Mouse (Mus musculus) ovary, postnatal 36 days (tissue): ENCODE measurements around the gene Nfasc.

Experiments
- DNase-seq: peaks from one replicate; pipeline ENCODE4 v3.0.0; 2022; ENCODE audit warnings: low spot score, mixed read lengths

The Nfasc gene

DNA sequence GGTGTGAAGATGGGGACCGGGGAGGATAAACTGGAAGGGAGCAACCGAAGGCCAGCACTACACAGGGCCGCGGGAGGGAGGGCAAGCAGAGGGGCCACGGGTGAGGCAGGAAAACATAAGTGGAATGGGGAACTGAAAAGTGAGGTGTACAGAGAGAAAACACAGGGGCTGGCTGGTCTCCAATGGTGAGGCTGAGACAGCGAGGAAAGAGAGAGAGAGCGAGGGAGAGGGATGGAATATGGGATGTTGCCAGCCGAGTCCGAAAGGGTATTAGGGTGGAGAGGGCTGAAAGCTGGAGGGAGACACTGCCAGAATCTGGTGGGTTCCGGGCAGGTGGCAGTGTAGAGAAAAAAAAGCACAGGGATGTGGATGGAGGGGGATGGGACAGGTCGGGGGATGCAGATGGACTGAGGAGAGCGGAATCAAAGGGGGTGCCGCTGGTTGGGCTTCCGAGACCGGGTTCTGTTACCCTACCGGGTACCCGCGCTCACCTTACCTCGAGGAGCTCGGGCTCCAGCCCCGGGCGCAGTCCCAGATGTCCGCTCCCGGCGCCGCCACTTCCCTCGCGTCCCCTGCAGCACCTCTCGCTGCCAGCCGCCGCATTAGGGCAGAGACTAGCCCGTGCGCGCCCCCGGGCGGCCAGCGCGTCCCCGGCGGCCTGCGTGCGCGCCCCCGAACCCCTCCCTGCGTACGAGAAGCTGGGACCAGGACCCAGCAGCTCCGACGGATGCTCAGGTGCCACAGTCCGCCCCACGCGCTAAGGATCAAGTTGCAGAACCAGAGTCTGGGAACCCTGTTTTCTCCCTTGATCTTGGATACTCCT is at the start of gene Nfasc:
TSS of gene Nfasc (minus strand) at position 623 of the 823 bp plus-strand sequence.
- DNase-seq: peak; percentile 59

DNA sequence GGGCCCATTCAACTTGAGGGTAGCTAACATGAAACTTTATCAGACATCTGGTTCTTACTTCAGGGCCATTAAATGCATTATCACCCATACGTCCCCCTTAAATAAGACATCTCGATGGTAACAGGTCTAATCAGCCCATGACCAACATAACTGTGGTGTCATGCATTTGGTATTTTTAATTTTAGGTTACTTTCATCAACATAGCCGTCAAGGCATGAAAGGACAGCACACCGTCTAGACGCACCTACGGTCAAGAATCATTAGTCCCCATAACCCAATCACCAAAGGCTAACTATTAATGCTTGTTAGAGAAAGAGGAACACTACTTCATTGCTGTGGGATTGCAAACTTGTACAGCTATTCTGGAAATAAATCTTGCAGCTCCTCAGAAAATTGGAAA is 49.5 kb upstream of the Nfasc start:
- no peak for DNase-seq

DNA sequence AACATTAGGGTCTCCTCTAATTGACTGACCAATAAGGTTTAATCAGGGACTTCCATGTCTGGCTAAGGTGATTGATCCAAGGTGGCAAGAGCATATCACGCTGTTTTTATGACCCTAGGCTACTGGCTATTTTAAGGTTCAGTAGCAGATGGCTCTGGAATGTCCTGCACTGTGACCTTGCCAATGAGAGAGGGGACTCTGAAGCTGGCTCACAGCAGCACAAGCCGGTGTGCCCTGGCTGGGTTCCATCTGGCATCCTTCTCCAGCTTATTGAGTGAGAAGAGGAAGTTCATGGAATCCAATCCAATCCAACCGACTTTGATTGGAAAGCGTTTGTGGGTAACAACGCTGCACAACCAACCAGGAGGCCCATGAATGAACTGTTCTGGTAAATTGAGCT is 45.3 kb upstream of the Nfasc start:
- DNase-seq: no peak

DNA sequence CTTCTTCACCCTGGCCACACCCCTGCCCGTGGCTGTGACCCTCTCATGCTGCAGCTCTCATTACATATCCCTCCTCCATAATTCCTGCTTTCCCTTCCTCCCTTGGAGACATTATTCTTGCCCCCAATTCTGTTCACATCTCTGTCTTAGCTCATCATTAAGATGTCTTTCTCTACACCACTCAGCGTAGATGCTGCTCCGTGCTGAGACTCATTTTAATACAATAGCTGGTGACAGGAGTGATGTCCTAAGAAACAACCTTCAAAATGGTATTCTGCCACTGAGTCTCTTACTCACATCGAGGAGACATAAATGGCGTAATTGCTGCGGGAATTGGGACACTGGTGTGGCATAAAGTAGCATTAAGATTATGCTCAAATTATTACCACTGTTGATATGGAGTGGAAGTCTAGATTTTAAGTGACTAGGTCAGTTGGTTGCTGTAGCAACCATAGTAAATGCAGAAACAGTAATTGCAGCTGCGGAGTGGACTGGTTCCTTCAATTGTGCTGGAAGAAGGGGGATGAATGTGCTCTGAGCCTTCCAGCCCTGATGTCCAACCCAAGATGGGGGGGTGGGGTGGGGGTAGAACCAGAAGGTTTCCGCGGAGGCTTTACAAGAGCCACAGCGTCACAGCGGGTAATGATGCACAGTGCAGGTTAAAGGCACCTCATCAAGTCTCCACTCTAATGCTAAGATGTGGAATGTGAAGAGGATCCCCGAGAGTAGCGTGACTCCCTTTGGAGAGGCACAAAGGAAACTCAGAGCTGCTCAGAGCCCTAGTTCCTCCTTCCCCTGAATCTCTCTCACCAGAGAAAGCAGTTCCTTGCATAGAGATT is 40.2 kb upstream of the Nfasc start:
- DNase-seq: no peak

DNA sequence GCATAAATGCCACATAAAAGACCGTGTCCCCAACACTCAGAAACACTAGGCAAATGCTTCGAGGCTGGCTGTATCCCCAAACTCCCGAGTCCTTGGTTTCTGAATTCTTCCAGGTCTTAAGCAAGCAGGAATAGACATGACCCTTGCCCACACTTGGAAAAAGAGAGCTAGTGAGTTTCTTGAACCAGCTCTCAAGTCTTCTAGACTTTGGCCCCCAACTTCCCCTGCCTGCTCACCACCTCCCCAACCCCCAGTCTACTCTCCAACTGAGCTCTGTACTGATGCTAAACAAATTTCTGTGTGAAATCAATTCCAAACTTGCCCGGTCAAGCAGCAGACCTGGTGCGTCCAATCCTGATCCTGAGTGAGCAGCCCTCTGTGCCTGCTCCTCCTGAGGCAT is 39.4 kb upstream of the Nfasc start:
- no peak for DNase-seq

DNA sequence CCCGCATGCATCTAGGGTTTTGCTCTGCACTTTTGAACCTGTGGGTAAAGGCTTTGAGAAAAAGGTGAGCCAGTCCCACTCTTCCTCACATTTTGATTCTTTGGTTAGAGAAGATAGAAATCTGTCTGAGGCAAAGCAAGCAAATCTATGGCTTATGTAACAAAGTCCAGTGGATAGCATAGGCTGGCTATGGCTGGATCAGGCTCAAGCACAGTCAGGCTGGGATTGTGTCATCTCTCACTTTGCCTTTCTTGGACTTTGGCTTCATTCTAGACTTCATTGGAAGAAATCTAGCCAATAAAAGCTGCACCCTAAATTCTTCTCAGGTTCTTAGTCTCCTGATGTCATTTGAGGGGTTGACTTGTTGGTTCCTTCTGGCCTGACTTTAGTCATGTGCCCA is 38.7 kb upstream of the Nfasc start:
- DNase-seq: no peak

DNA sequence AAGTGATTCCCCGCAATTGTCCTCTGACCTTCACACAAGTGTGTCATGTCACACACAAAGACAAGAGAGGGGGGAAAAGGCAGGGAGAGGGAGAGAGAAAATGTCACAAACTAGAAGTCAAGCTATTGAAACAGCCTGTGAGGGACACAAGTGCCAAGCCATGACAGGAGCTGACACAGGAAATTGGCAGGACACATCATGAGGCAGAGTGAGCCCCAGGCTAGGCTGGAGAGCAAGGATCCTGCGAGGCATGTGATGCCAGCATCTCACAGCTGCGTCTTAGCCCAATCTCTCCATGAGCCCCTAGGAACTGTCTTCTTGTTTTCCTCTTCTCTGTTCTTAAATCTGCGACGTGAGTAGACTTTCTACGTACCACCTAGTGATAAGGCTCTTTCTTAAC is 33.4 kb upstream of the Nfasc start:
- no peak for DNase-seq

DNA sequence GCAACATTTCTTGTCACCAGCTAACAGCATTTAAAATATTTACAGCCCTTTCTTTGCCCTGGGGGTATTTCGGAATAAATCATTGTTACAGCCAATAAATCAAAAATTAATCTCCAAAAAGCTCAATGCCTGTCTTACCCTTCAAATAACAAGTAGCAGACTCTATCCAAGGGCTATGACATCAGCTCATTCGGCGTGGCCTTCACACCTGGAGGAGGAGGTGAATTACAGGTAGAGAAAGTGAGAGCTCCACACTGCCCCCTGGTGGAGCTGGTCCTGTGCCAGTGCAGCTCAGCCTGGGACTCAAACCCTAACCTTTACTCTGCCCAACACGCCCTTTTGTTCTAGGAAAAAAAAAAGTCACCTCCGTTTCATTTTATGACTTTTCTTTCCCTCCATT is 29.8 kb upstream of the Nfasc start:
- DNase-seq: peak; percentile 34

DNA sequence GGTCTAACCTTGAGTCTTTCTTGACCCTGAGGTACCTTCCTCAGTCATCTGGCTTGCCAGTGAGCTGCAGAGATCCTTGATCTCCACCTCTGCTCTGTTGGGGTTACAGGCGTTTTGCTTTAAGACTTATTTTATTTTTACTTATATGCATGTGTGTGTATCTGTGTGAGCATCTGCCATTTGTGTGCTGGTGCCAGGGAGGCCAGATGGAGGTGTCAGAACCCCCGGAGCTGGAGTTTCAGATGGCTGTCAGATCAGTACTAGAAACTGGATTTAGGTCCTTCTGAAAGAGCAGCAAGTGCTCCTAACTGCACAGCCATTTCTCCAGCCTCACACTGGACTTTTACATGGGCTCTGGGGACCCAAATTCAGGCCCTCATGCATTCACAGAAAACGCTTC is 28.0 kb upstream of the Nfasc start:
- no peak for DNase-seq

DNA sequence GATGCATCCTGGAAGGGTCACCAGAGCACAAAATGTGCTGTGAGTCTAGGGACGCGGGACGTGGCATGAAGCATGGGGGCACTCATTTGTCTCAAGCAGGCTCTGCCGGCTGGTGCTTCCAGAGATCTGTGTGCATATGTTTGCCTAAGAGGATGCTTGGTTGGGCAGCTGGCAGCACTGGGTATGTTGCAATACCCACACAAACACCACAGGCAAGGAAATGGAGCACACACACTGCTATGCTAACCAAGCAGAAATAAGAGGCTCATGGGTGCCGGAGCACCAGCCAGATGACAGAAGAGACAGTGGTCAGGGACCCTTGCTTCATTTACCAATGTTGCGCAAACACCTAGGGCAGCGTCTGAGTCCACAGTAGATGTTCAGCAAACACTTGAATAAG is 25.8 kb upstream of the Nfasc start:
- no peak for DNase-seq

DNA sequence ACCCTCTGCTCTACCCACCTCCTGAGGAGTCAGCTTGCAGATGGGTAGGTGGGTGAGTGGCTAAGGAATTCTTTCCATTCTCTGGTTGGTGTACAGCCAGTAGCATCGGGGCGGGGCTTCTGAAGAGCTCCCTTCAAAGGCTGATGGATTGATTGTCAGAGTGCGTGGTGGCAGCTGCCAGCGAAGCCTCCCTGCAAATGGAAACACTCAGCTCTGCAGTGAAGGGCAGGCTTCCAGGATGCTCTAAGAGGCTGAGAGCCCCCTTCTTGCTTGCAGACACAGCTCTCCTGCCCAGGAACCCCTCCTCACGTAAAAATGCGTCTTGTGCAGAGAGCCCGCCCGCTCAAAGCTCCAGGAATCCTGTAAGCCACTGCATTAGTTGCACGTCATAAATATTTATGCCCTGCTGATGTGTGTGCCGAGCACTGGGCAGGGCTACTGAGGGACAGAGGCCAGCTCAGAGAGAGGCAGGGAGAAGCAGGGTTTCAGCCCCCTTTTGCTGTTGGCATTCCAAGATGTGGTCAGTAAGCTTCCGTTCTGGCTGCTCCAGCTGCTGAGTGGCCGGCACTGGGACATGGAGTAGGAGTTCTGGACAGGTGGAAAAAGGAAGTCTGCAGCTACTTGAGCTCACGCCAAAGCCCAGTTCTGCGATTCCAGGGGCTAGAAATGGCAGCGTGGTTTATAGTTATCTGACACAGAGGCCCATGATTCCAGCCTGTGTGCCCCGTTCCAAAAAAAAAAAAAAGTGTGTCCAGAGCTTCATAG is 24.5 kb upstream of the Nfasc start:
- DNase-seq: no peak

DNA sequence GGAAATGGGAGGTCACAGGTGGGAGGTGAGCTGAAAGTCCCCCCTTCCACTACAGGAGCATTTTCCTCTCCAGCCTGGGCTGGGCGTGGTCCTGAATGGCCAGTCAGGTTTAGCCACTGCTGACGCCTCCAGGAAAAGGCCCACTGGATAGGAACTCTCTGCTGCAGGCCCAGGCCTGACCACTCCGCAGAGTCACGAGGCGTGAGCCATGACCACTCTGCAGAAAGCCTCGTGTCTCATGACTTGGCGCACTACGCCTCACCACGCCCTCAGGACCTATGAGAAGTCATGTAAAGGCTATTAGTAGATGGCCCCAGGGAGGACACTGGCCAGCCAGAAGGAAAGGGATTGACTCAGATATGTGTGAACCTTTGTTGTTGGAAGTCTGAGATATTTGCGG is 23.6 kb upstream of the Nfasc start:
- DNase-seq: no peak

DNA sequence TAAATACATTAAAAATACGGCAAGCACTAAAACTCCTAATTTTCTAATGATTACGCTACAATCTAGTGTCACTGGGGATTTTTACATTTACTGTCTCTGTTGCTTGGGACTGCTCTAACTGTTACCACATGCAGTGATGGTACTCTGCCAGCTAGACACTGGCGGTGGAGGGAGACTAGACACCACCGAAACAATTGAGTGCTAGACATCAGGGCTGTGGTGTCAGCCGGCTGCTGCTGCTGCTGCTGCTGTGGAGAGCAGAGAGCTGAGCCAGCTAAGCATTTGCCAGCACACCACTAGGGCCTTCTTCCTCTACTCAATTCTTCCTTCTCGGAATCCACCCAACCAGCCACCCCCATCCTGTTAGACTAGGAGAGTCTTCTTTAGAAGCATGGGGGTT is 17.8 kb upstream of the Nfasc start:
- no peak for DNase-seq

DNA sequence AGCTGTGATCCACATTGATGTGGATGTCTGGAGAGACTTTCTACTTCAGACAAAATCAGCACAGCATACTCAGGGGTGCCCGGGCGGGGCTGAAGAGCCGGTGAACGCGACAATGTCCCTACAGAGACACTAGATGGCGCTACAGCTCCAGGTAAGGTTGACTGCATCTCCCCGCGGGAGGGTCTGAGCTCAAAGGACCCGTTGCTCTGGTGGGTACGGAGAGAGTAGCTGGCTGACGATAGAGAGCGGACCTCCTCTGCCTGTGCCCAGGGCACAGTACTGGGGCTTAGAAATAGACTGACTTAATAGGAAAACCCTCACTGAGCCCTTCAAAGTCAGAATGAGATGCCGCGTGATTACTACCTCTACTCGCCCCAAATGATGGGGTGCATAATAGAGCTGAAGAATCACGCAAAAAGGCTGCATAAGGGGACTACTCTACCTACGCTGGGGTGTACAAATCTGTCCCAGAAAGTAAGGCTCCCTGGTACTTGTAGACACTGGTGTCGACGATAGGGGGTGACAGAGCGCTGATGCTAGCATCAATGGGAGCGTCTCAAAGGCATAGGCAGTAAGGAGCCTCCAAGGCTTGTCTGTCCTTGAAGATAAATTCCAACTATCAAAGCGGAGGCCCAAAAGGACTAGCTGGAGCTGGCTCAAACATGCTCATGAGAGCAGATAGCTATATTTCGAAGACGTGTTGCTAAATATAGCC is 17.2 kb upstream of the Nfasc start:
- DNase-seq: peak; percentile 61

DNA sequence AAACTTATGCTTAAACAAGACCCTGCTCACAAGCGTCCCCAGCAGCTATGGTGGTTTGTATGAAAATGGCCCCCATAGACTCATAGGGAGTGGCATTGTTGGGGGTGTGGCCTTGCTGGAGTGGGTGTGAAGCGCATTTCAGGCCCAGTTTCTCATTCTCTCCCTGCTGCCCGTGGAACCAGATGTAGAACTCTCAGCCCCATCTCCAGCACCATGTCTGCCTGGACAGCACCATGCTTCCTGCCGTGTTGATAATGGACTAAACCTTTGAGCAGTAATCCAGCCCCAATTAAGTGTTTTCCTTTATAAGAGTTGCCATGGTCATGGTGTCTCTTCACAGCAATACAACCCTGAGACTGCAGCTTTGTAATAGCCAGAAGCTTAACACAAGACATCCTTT is 13.6 kb upstream of the Nfasc start:
- no peak for DNase-seq

DNA sequence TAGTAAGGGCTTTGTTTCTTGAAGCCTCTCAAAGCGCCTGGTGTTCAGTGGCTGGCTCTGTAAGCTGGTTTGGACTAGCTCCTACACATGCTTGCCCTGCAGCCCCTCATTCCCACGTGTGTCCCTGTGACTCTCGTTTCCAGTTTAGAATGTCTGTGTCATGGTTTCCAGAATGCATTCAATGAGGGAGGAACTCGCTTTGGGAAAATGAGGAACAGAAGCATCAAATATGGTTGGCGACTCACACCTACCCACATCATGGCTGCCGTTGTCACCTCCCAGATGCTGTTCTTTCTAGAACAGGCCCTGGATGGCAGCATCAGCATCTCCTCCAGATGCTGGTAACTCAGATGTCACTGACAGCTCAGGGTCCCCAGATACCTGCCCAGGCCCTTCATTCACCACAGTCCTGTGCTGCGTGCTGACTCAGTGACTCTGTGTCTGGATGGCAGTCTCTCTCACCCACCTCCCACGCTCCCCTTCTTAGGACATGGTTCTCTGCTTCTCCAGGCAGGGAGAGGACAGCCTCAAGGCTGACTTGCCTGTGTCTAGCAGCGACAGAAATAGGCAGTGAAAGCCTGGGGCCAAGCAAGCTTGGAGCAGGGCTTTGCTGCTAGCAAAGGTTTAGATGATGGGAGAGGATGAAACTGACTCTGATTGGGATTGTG is 7.8 kb upstream of the Nfasc start:
- no peak for DNase-seq

DNA sequence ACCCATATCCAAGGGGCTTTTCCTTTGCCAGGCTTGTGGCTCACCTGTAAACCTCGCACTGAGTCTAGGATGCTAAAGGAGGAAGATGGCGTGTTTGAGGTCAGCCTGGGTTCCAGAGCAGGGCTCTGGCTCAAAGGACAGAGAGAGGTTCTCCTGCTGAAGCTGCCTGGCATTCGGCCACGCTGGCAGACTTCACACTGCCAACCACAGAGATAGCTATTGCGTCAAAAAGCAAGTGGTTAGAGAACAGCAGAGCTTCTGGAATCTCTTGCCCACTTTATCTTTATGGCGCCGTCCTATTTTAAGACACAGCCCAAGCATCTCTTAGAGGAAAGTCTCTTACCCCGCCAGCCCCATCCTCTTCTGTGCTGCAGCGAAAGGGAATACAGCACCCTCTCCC is 4.7 kb upstream of the Nfasc start:
- DNase-seq: no peak

DNA sequence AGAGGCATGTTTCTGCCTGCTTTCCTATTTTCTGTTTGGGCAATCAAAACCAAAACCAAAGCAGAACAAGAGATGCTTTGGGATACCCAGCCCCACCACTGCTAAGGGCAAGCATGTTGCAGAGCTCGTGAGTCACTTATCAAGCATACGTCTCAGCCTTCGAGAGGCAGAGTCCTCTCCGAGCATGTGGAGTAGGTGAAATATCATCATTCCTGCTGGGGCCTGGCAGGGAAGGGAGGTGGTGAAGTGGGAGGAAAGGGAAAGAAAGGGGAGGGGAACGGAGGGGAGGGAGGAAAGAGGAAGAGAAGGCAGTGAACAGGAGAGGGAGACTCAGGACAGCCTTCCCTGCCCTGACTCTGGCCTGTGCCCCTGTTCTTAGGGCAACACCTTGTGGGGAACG is 4.0 kb upstream of the Nfasc start:
- DNase-seq: no peak

DNA sequence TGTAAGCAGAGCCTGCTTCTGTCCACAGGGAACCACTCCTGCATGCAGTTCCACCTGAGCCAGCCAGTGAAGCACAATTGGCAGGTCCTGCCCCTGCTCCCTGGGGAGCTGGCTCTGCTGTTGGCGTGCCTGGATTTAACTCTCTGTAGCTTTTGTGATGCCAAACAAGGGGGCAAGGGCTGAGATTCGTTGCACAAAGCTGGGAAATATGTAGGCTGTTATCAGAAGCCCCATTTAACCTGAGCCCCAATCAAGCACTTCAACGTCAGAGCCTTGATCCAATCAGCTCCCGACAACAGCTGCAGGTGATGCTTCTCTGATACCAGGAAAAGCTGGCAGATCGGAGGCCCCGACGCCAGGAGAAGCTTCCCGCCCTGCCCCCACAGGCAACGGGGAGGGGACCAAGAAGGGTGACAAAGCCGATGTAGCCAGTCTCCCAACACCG is 2.5 kb downstream of the Nfasc start:
- DNase-seq: no peak

DNA sequence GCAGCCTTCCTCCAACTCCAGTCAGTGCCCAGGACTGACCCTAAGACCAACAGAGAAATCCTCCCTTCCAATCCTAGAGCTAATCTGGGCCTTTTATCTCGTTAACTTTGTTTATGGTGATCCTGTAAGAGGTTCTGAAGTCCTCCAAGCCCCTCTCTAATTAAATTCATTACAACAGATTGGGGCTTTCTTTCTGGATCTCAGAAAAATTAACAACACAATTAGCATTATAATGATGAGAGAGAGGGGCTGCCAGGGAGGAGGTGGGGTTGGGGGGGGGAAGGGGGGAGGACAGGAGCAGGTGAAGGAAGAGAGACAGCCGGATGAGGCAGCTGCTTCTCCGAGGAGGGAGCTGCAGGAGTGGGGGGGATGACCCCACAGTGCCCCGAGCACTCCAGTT is 5.4 kb downstream of the Nfasc start:
- DNase-seq: no peak

DNA sequence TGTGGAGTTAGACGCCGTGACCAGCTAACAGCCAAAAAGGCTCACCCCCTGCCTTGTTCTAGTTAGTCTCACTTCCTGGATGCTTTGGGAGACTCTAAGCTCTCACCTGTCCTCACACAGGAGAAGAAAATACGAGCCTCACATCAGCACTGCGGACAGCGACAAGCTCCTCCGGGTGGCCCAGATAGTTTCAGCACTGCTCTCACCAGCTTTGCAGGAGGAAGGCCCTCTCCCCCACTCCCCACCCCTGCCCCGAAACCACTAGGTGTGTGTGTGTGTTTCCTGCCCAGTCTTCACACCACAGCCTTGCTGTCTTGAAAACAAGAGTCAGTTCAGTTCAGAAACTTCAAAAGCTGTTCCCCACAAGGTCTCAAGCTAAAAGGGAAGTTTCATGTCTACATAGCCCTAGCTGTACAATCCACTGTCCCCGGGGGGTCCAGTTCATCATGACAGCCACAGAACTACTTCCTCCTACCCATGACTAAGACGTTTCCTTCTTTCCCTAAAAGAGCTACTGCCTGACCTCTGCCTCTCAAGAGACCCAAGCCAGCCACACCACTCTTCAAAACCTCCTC is 7.6 kb downstream of the Nfasc start:
- peak; percentile 24 for DNase-seq
